Mouse (Mus musculus) midbrain, embryonic 10.5 days (tissue): ENCODE measurements around the gene Dmgdh. TPM values are rescaled to one million over a fixed set of nuclear protein-coding genes. Genes with fewer than 3 reads are reported as not detected.
A peak's percentile ranks its signal among the peaks of the same experiment; 100 is the strongest.

ENCODE experiments used
- DNase-seq: peaks from one replicate; pipeline ENCODE4 v3.0.0-alpha.2; 2017; ENCODE audit warnings: low spot score
- H3K27ac ChIP-seq: fragments of 300-500 bp; sonication (generic); replicated peaks from 2 replicates; pipeline ENCODE4 v1.5.1; 2016; ENCODE audit warnings: mild to moderate bottlenecking
- H3K27me3 ChIP-seq: fragments of 300-500 bp; sonication (generic); 2 replicates; pipeline ENCODE4 v1.6.1; 2016; ENCODE audit warnings: low read depth, mild to moderate bottlenecking; ENCODE audit not compliant: poor library complexity, severe bottlenecking
- H3K36me3 ChIP-seq: fragments of 300-500 bp; sonication (generic); 2 replicates; pipeline ENCODE4 v1.6.1; 2016; ENCODE audit warnings: mild to moderate bottlenecking, moderate library complexity
- H3K4me1 ChIP-seq: fragments of 300-500 bp; sonication (generic); 2 replicates; pipeline ENCODE4 v1.6.1; 2016
- H3K4me3 ChIP-seq: fragments of 300-500 bp; sonication (generic); 2 replicates; pipeline ENCODE4 v1.5.1; 2016; ENCODE audit warnings: mild to moderate bottlenecking, moderate library complexity
- H3K9me3 ChIP-seq: fragments of 300-500 bp; sonication (generic); replicated peaks from 2 replicates; pipeline ENCODE4 v1.6.1; 2016; ENCODE audit warnings: mild to moderate bottlenecking
- WGBS: fragments of 180-500 bp; shearing (Covaris S2); methylation state at CpG from one replicate; pipeline ENCODE4 v1.1.7; 2016; 5-methylcytosine and 5-hydroxymethylcytosine counted together
- polyA plus RNA-seq: library from polyadenylated mRNA; unstranded; fragments of >200 nt; fragmentation: Nextera tagmentation; extraction: Ambion mirVana; gene quantifications from 2 replicates; pipeline ENCODE4 v1.2.1, GENCODE M21; 2016

Gene Dmgdh
- polyA plus RNA-seq, 1 experiment from 2014 or later: 0.09 TPM

- Histone ChIP-seq H3K27me3 (peaks cover 19% of the 10 kb centered on the region), H3K9me3 (no peaks in the 10 kb centered on the region), H3K27ac (no peak overlapping the region), H3K36me3 (no peaks in the 10 kb centered on the region), H3K4me3 (no peak overlapping the region), H3K4me1 (peaks cover 9% of the 10 kb centered on the region)
- no peak for DNase-seq
- WGBS: 79% methylated on average over 2 of the region's 2 CpGs
Measured at GRCm38 (mm10) chr13:93673296-93673695, 937 bp upstream of the Dmgdh start.

- Histone ChIP-seq H3K27ac (no peak overlapping the region), H3K36me3 (no peaks in the 10 kb centered on the region), H3K4me3 (no peak overlapping the region), H3K4me1 (peaks cover 9% of the 10 kb centered on the region), H3K27me3 (peaks cover 19% of the 10 kb centered on the region), H3K9me3 (no peaks in the 10 kb centered on the region)
- no peak for DNase-seq
- WGBS: 80% methylated on average over 9 of the region's 9 CpGs
Measured at GRCm38 (mm10) chr13:93676864-93677263, 2.6 kb downstream of the Dmgdh start.

DNA sequence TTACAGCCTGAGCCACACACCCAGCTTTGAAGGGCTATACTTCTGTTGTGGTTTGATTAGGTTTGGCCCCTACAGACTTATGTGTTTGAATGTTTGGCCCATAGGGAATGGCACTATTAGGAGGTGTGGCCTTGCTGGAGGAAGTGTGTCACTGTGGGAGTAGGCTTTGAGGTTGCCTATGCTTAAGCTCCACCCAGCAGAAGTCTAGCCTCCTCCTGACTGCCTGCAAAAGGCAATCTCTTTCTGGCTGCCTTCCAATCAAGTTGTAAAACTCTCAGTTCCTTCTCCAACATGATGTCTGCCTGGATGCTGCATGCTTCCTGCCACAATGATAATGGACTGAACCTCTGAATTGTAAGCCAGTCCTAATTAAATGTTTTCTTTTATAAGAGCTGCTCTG, 9.1 kb downstream of the Dmgdh start:
- H3K36me3 ChIP-seq: no peaks in the 10 kb centered on the region
- DNase-seq: no peak
- peaks cover 15% of the 10 kb centered on the region for H3K4me1 ChIP-seq
- no peak overlapping the region for H3K27ac ChIP-seq
- no peak overlapping the region for H3K4me3 ChIP-seq
- no peaks in the 10 kb centered on the region for H3K27me3 ChIP-seq
- no peaks in the 10 kb centered on the region for H3K9me3 ChIP-seq

DNA sequence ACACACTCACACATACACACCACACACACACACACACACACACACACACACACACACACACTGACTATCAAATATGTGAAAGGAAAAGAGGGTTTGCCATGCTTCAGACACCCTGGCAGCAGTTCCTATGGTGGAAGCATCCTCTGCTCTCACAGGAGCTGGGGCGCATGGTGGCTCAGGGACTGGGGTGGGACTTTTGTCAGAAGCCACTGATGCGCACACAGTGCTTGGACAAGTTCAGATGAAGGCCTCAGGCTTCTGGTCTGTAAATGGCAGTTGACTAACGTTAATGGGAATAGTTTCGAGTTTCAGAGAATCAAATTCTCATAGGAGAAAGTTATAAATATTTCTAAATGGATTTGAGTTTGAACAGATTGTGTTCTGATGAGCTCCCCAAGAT, 11.0 kb downstream of the Dmgdh start:
- Histone ChIP-seq H3K4me1 (peaks cover 15% of the 10 kb centered on the region), H3K27ac (no peak overlapping the region), H3K4me3 (no peak overlapping the region), H3K9me3 (no peaks in the 10 kb centered on the region), H3K27me3 (no peaks in the 10 kb centered on the region), H3K36me3 (no peaks in the 10 kb centered on the region)
- WGBS: 70% methylated on average over 4 of the region's 4 CpGs
- no peak for DNase-seq

DNA sequence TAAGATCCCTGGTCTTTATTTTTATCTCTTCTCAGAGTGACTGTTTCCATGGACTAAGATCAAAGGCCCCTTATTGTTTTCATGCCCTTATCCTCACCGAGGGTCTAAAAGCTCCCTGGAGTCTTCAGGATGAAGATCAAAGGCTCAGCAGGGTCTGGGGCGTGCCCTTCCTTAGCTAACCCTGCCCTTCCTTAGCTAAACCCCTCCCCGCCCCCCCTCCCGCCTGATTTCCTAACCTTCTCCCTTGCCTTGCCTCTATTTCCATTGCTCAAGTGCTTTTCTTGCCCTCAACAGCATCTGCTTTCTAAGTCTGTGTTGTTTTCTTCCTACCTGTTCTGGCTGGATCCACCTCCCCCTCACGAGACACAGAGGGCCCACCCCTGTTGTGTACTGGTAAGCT, 13.1 kb downstream of the Dmgdh start:
- peak; percentile 24 for DNase-seq
- Histone ChIP-seq H3K27ac (peak overlapping the region; percentile 28; the same call in 1 of the 2 replicates), H3K4me1 (peaks cover 15% of the 10 kb centered on the region), H3K36me3 (no peaks in the 10 kb centered on the region), H3K4me3 (no peak overlapping the region), H3K9me3 (no peaks in the 10 kb centered on the region), H3K27me3 (no peaks in the 10 kb centered on the region)
- 7% methylated on average over 5 of the region's 5 CpGs for WGBS

GRCm38 (mm10) chr13:93689566-93689965, 15.3 kb downstream of the Dmgdh start:
- DNase-seq: no peak
- H3K27me3 ChIP-seq: no peaks in the 10 kb centered on the region
- peaks cover 15% of the 10 kb centered on the region for H3K4me1 ChIP-seq
- no peak overlapping the region for H3K27ac ChIP-seq
- no peaks in the 10 kb centered on the region for H3K36me3 ChIP-seq
- no peak overlapping the region for H3K4me3 ChIP-seq
- H3K9me3 ChIP-seq: no peaks in the 10 kb centered on the region
- 95% methylated on average over 3 of the region's 3 CpGs for WGBS

- H3K4me1 ChIP-seq: peaks cover 15% of the 10 kb centered on the region
- H3K36me3 ChIP-seq: no peaks in the 10 kb centered on the region
- no peak overlapping the region for H3K4me3 ChIP-seq
- H3K27ac ChIP-seq: no peak overlapping the region
- H3K9me3 ChIP-seq: no peaks in the 10 kb centered on the region
- no peak for DNase-seq
- WGBS: 91% methylated on average over 1 of the region's 1 CpGs
- H3K27me3 ChIP-seq: no peaks in the 10 kb centered on the region
Measured at GRCm38 (mm10) chr13:93690821-93691220, 16.6 kb downstream of the Dmgdh start.

DNA sequence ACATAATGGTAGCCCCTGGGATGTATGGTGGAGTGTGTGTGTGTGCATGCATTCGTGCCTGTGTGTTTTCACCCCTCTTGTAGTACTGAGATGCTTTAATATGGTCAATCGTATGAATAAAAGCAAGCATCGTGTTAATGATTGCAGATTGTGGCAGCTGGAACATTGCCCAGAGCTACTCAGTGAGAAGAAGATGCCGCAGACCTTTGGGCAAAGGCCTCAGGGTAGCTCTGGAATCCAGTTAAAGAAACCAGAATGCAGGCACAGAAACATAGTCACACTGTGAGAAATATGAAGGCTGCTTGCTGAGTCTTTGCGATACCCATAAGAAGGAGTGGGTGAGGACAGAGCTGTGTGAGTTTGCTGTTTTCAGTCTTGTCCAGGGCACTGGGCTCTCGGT, 24.6 kb downstream of the Dmgdh start:
- Histone ChIP-seq H3K27ac (no peak overlapping the region), H3K36me3 (no peaks in the 10 kb centered on the region), H3K4me1 (peaks cover 14% of the 10 kb centered on the region), H3K9me3 (0 out of 2 replicates have a peak, but pooled peaks cover 2% of the 10 kb centered on the region), H3K27me3 (no peaks in the 10 kb centered on the region), H3K4me3 (no peak overlapping the region)
- WGBS: 91% methylated on average over 6 of the region's 6 CpGs
- no peak for DNase-seq

DNA sequence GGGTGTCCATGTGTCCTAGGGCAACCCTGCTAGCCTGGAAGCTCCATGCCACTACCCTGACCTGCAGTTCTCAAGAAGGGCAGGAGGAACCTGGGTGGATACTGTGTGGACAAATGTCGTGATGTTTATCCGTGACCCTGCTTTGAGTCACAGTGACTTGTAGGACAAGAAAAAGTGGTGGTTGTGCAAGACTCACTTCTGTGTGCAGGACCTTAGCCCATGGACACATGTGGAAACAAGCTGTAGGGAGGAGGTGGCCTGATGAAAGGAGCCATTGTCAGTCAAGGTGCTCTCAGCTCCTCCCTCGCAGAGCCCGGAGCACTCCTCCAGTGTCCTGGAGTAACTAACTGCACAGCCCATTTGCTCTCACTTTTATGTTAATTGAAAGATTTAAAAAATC, 31.5 kb downstream of the Dmgdh start:
- 87% methylated on average over 4 of the region's 4 CpGs for WGBS
- H3K4me1 ChIP-seq: peaks cover 14% of the 10 kb centered on the region
- no peak overlapping the region for H3K4me3 ChIP-seq
- H3K36me3 ChIP-seq: no peaks in the 10 kb centered on the region
- no peak overlapping the region for H3K27ac ChIP-seq
- no peaks in the 10 kb centered on the region for H3K27me3 ChIP-seq
- no peak for DNase-seq
- no peaks in the 10 kb centered on the region for H3K9me3 ChIP-seq

DNA sequence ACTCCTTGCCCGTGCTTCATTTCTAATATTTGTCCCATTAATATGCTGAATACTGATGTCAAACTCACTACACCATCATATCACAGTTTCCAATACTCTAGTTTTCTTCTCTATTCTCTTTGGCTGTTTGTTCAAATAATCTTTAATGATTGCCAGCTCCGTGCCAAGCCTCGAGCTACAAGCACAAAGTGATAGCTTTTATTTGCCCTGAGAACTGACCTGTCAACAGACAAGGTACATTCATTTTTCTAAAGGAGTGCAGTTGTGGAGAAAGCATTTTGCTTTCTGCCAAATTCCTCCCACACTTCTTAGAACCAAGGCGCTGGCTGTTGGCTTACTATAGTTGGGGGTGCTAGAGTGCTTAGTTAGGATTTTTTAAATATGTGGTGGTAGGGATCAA, 33.0 kb downstream of the Dmgdh start:
- H3K36me3 ChIP-seq: no peaks in the 10 kb centered on the region
- H3K4me3 ChIP-seq: no peak overlapping the region
- H3K9me3 ChIP-seq: no peaks in the 10 kb centered on the region
- 86% methylated on average over 4 of the region's 4 CpGs for WGBS
- no peaks in the 10 kb centered on the region for H3K27me3 ChIP-seq
- no peaks in the 10 kb centered on the region for H3K4me1 ChIP-seq
- H3K27ac ChIP-seq: no peak overlapping the region
- no peak for DNase-seq

- 88% methylated on average over 4 of the region's 4 CpGs for WGBS
- Histone ChIP-seq H3K27me3 (no peaks in the 10 kb centered on the region), H3K9me3 (no peaks in the 10 kb centered on the region), H3K4me3 (no peak overlapping the region), H3K36me3 (no peaks in the 10 kb centered on the region), H3K27ac (no peak overlapping the region), H3K4me1 (no peaks in the 10 kb centered on the region)
- DNase-seq: no peak
Measured at GRCm38 (mm10) chr13:93710325-93710724, 36.1 kb downstream of the Dmgdh start.

DNA sequence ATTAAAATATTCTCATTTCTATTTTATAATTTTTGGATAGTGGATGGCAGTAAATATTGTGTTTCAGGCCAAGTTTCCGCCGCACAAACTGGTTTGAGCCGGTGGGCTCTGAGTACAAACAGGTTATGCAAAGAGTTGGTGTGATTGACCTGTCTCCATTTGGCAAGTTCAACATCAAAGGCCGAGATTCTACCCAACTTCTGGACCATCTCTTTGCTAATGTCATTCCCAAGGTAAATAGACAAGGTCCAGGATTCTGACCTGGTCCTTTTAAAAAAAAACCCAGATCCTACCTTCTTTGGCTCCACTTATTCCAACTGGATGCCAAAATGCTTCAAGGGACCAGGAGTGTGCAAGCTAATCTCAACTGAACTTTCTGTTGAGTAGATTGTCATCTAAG, 37.0 kb downstream of the Dmgdh start:
- Histone ChIP-seq H3K4me3 (no peak overlapping the region), H3K4me1 (no peaks in the 10 kb centered on the region), H3K27me3 (no peaks in the 10 kb centered on the region), H3K27ac (no peak overlapping the region), H3K36me3 (no peaks in the 10 kb centered on the region), H3K9me3 (no peaks in the 10 kb centered on the region)
- no peak for DNase-seq
- 93% methylated on average over 4 of the region's 4 CpGs for WGBS

GRCm38 (mm10) chr13:93712362-93712761, 38.1 kb downstream of the Dmgdh start:
- WGBS: 92% methylated on average over 4 of the region's 4 CpGs
- no peak for DNase-seq

GRCm38 (mm10) chr13:93713826-93714225, 39.6 kb downstream of the Dmgdh start:
- Histone ChIP-seq H3K27me3 (no peaks in the 10 kb centered on the region), H3K4me1 (peaks cover 5% of the 10 kb centered on the region), H3K36me3 (no peaks in the 10 kb centered on the region), H3K4me3 (no peak overlapping the region), H3K27ac (no peak overlapping the region), H3K9me3 (no peaks in the 10 kb centered on the region)
- DNase-seq: no peak
- 87% methylated on average over 3 of the region's 3 CpGs for WGBS

More at GRCm38 (mm10) chr13:93712362-93712761, 38.1 kb downstream of the Dmgdh start:
- Histone ChIP-seq H3K36me3 (no peaks in the 10 kb centered on the region), H3K4me3 (no peak overlapping the region), H3K27ac (no peak overlapping the region), H3K9me3 (no peaks in the 10 kb centered on the region), H3K4me1 (peaks cover 5% of the 10 kb centered on the region), H3K27me3 (no peaks in the 10 kb centered on the region)
